Mouse (Mus musculus) midbrain, embryonic 13.5 days (tissue): ENCODE results near the gene Acot4. TPM values are rescaled to one million over a fixed set of nuclear protein-coding genes. Genes with fewer than 3 reads are reported as not detected.
"Not testable (repeated sequence)": the region's sequence is repeated elsewhere in the genome, so short reads cannot be mapped to it uniquely, and the experiment has no call there.

Experiments used
- ATAC-seq: fragments of 200-750 bp; cut with Nextera tagmentation; 2 replicates; pipeline ENCODE4 v1.8.0; 2017; ENCODE audit warnings: mild to moderate bottlenecking, moderate TSS enrichment, moderate library complexity
- H3K27ac ChIP-seq: fragments of 300-500 bp; sonication (generic); 2 replicates; pipeline ENCODE4 v1.5.1; 2015; ENCODE audit warnings: inconsistent platforms, mild to moderate bottlenecking, moderate library complexity
- H3K27me3 ChIP-seq: fragments of 300-500 bp; sonication (generic); 2 replicates; pipeline ENCODE4 v1.6.1; 2015; ENCODE audit warnings: mild to moderate bottlenecking, inconsistent platforms
- H3K36me3 ChIP-seq: fragments of 300-500 bp; sonication (generic); 2 replicates; pipeline ENCODE4 v1.6.1; 2015; ENCODE audit warnings: mild to moderate bottlenecking, inconsistent platforms
- H3K4me1 ChIP-seq: fragments of 300-500 bp; sonication (generic); replicated peaks from 2 replicates; pipeline ENCODE4 v1.6.1; 2015; ENCODE audit warnings: inconsistent platforms
- H3K4me2 ChIP-seq: fragments of 300-500 bp; sonication (generic); replicated peaks from 2 replicates; pipeline ENCODE4 v1.6.1; 2015; ENCODE audit warnings: moderate library complexity, mild to moderate bottlenecking, inconsistent platforms
- H3K4me3 ChIP-seq: fragments of 300-500 bp; sonication (generic); replicated peaks from 2 replicates; pipeline ENCODE4 v1.5.1; 2015; ENCODE audit warnings: mild to moderate bottlenecking, inconsistent platforms
- H3K9ac ChIP-seq: fragments of 300-500 bp; sonication (generic); replicated peaks from 2 replicates; pipeline ENCODE4 v1.6.1; 2015; ENCODE audit warnings: mild to moderate bottlenecking, inconsistent platforms
- H3K9me3 ChIP-seq: fragments of 300-500 bp; sonication (generic); 2 replicates; pipeline ENCODE4 v1.6.1; 2016; ENCODE audit warnings: mild to moderate bottlenecking, inconsistent platforms
- WGBS: fragments of 180-500 bp; shearing (Covaris S2); methylation state at CpG from one replicate; pipeline ENCODE4 v1.1.7; 2015; 5-methylcytosine and 5-hydroxymethylcytosine counted together
- polyA plus RNA-seq: library from polyadenylated mRNA; unstranded; fragments of >200 nt; fragmentation: Nextera tagmentation; extraction: Ambion mirVana; gene quantifications from 2 replicates; pipeline ENCODE4 v1.2.1, GENCODE M21; 2015

The Acot4 gene
- polyA plus RNA-seq, 1 experiment from 2014 or later: 0.05 TPM

DNA sequence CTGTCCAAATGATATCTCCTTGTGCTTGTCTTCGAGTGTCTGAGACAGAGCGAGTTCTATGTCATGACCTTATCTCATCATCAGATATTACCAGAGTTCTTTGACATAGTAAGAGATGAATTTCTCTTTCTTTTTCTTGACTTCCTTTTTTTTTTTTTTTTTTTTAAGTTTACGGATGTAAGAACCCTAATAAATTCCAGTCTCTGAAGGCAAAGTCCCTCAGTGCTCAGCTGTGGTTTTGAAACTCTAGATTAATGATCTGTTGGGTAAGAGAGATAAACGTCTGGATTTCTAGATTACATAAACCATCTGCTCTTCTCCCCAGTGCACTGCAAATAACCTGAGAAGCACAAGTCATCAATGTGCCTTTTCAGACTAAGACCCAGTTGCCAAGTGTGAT lies 4.1 kb upstream of the Acot4 start:
- Histone ChIP-seq H3K4me2 (no peak overlapping the region), H3K4me3 (no peak overlapping the region), H3K4me1 (no peaks in the 10 kb centered on the region; the same call in 1 of the 2 replicates), H3K9me3 (0 out of 2 replicates have a peak, but pooled peaks cover 3% of the 10 kb centered on the region), H3K27me3 (peaks cover 6% of the 10 kb centered on the region; the same call in 1 of the 2 replicates), H3K9ac (no peak overlapping the region), H3K27ac (no peak overlapping the region), H3K36me3 (no peaks in the 10 kb centered on the region)
- 80% methylated on average over 4 of the region's 4 CpGs for WGBS
- no peak for ATAC-seq

DNA sequence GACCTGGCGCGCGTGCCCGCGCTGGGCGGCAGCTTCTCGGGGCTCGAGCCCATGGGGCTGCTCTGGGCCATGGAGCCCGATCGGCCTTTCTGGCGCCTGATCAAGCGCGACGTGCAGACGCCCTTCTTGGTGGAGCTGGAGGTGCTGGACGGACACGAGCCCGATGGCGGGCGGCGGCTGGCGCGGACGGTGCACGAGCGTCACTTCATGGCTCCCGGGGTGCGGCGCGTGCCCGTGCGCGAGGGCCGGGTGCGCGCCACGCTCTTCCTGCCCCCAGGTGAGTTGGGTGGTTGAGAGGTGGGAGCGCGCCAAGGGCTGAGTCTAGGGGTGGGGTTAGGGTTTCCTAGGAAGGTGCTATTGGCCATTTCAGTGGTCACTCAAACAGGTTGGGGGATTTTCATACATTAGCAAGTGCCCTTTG lies 522 bp downstream of the Acot4 start, which contains the start of gene Gm49366:
Gm49366 (plus strand) TSS at position 245 of the 421 bp plus-strand sequence.
- H3K4me3 ChIP-seq: peak within 1 kb of the TSS; percentile 44
- not testable (repeated sequence) for H3K27me3 ChIP-seq, H3K27ac ChIP-seq, H3K4me1 ChIP-seq, H3K36me3 ChIP-seq
- WGBS: 4% methylated on average over 38 of the region's 39 CpGs
- 0 out of 2 replicates have a peak, but pooled peaks have one; percentile 48 for ATAC-seq
- peak within 1 kb of the TSS; percentile 60 for H3K4me2 ChIP-seq
- 0 out of 2 replicates have a peak, but pooled peaks cover 17% of the 10 kb centered on the region for H3K9me3 ChIP-seq
- H3K9ac ChIP-seq: peak within 1 kb of the TSS; percentile 52

DNA sequence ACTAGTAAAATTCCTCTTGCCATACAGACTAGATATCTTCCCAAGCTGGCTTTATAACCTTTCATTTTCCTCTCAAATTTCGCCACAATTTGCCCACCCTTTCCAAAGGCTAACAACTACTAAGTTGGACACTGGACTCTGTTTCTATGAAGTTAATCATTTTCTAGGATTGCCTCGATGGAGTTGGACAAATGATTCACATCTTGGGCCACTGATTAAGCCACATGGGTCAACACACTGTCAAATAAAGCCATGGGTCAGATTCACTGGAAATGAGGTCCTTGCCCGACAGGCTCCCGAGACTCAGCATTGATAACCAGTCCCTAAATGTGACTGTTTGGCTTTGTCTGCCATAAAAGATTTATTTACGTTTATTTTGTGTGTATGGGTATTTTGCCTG lies 4.1 kb downstream of the Acot4 start:
- peaks cover 6% of the 10 kb centered on the region; the same call in 1 of the 2 replicates for H3K27me3 ChIP-seq
- no peak overlapping the region for H3K9ac ChIP-seq
- no peak overlapping the region for H3K4me2 ChIP-seq
- H3K27ac ChIP-seq: no peak overlapping the region
- H3K36me3 ChIP-seq: no peaks in the 10 kb centered on the region
- 0 out of 2 replicates have a peak, but pooled peaks cover 17% of the 10 kb centered on the region for H3K9me3 ChIP-seq
- H3K4me1 ChIP-seq: no peaks in the 10 kb centered on the region; the same call in 1 of the 2 replicates
- H3K4me3 ChIP-seq: no peak overlapping the region
- ATAC-seq: no peak
- WGBS: 91% methylated on average over 5 of the region's 5 CpGs

DNA sequence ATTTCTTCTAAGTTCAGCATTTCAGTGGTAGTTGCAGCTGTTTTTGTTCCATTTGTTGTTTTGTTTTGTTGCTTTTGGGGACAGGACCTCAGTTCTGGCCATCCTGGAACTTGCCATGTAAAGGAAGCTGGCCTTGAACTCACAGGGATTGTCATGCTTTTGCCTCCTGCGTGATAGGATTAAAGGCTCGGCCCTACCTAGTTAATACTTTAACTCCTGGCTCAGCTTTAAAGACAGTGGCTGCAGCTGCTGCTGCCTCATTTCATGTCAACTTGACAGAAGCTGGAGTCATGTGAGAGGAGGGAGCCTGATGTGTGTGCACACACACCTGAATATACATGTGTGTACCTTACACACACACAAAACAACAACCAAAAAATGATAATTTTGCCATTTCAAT lies 5.9 kb downstream of the Acot4 start:
- no peaks in the 10 kb centered on the region for H3K4me1 ChIP-seq
- 67% methylated on average over 2 of the region's 2 CpGs for WGBS
- no peak overlapping the region for H3K27ac ChIP-seq
- H3K36me3 ChIP-seq: no peaks in the 10 kb centered on the region
- no peak for ATAC-seq
- no peak overlapping the region for H3K9ac ChIP-seq
- no peak overlapping the region for H3K4me2 ChIP-seq
- H3K9me3 ChIP-seq: peaks cover 21% of the 10 kb centered on the region; the same call in 1 of the 2 replicates
- H3K4me3 ChIP-seq: no peak overlapping the region
- no peaks in the 10 kb centered on the region for H3K27me3 ChIP-seq

DNA sequence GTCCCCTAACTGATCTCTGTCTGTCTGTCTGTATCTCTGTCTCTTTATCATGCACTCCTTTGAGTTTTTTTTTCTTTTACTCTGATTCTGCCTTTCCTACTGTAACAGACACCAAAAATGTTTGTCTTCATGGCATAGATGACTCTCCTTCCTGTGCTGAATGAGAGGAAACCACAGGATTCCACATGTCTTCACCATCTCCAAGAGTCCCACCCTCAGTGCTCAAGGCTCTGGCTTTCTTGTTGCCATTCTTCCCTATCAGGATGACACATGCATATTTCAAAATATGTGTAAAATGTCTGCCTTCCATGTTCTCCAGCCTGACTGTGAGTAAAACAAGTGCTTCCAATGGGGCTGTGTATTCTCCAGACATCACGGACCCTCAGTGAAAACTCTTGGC lies 8.7 kb downstream of the Acot4 start:
- Histone ChIP-seq H3K27ac (no peak overlapping the region), H3K4me1 (no peaks in the 10 kb centered on the region), H3K9ac (no peak overlapping the region), H3K27me3 (peaks cover 2% of the 10 kb centered on the region), H3K4me2 (no peak overlapping the region), H3K36me3 (no peaks in the 10 kb centered on the region), H3K4me3 (no peak overlapping the region), H3K9me3 (peaks cover 6% of the 10 kb centered on the region; the same call in 1 of the 2 replicates)
- WGBS: 97% methylated on average over 1 of the region's 1 CpGs
- ATAC-seq: no peak

DNA sequence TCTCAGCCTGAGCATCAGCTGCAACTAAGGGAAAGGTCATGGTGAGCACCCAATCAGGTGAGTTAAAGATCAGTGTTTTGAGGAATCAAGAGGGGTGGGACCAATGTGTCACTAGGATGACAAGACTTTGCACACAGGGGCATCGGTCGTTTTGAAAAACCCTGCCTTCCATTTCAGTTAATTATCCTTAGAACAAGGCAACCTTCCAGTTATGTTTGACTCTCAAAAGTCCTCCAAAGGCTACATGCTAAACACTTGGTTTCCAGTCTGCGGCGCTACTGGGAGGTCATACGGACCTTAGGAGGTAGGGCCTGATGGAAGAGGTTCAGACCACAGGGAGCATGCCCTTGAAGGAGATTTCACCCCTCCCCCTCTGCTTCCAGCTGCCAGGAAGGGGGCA lies 12.6 kb downstream of the Acot4 start:
- not testable (repeated sequence) for ATAC-seq, H3K36me3 ChIP-seq, H3K4me1 ChIP-seq, H3K9ac ChIP-seq, H3K9me3 ChIP-seq, H3K4me2 ChIP-seq, H3K4me3 ChIP-seq, H3K27ac ChIP-seq
- WGBS: 85% methylated on average over 5 of the region's 5 CpGs
- peaks cover 26% of the 10 kb centered on the region for H3K27me3 ChIP-seq

DNA sequence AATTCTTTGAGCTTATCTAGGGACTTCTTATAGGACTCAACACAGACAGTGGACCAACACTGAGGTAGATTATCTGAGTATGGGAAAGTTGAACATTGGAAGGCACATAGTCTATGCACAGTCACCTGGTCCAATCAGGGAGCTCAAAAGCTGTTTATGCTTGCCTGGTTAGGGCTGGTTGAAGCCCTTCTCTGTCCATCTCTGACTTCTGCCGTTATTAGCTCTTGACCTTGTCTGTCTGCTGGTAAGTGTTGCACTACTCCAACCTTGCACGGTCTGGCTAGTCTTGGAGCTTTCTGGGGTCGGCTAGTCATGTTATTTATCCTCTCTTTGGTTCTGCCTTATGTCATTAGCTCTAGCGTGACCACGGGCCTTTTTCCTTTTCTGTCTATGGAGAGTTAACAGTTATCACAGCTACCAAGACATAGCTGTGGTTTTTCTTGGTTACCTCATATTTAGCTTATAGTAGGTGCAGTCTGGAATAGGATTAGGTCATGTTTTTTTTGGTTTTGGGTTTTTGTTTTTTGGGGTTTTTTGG lies 13.8 kb downstream of the Acot4 start, which contains the start of gene Acot3:
Acot3 (plus strand) TSS at position 208 of the 538 bp plus-strand sequence.
- peaks cover 26% of the 10 kb centered on the region for H3K27me3 ChIP-seq
- H3K9ac ChIP-seq: 0 out of 2 replicates have a peak within 1 kb of the TSS, but pooled peaks have one; percentile 60
- WGBS: 75% methylated on average over 5 of the region's 5 CpGs
- no peak within 1 kb of the TSS for H3K27ac ChIP-seq
- H3K4me2 ChIP-seq: peak within 1 kb of the TSS; percentile 77
- no peak for ATAC-seq
- H3K36me3 ChIP-seq: no peaks in the 10 kb centered on the region
- peak within 1 kb of the TSS; percentile 47 for H3K4me3 ChIP-seq
- H3K4me1 ChIP-seq: peaks cover 6% of the 10 kb centered on the region
- H3K9me3 ChIP-seq: peaks cover 6% of the 10 kb centered on the region; the same call in 1 of the 2 replicates

DNA sequence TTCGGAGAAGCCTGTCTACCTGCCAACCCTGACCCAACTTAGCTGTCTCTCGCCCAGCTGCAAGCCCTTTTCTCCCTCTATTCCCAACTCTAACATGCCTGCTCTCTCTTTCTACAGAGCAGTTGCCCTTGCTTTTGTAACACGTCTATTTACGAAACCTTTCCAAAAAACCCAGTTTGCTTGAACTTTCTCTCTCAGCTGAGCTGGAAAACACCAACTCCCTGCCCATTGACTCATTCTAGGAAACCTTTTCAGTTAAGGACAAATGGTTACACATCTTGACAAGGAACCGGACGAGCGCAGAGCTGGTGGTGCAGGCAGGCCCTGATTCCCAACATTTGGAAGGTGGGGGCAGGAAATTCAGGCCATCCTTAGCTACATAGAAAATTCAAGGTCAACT lies 14.4 kb downstream of the Acot4 start:
- peaks cover 26% of the 10 kb centered on the region for H3K27me3 ChIP-seq
- peak overlapping the region; percentile 77 for H3K4me2 ChIP-seq
- peaks cover 6% of the 10 kb centered on the region for H3K4me1 ChIP-seq
- WGBS: 90% methylated on average over 7 of the region's 7 CpGs
- no peaks in the 10 kb centered on the region for H3K36me3 ChIP-seq
- no peak for ATAC-seq
- no peak overlapping the region for H3K27ac ChIP-seq
- no peak overlapping the region for H3K9ac ChIP-seq
- peak overlapping the region; percentile 47; the same call in 1 of the 2 replicates for H3K4me3 ChIP-seq
- peaks cover 6% of the 10 kb centered on the region; the same call in 1 of the 2 replicates for H3K9me3 ChIP-seq

DNA sequence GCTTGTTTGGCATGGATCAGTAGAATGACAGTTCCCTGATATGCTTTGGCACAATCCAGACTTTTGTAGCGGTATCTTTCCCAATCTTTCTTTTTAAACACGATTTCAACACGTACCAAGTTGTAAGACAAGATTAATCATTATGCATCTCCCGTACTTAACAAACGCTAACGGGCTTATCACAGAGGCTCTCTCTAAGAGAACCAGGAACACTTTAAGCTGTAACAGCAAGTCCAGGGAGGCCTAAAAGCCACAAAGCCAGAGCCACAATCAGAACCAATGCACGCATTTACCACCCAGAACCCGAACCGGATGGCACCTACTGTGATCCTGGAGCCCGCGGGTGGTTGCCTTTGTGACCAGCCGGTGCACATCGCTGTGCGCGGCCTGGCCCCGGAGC lies 15.0 kb downstream of the Acot4 start:
- no peak for ATAC-seq
- H3K4me2 ChIP-seq: peak overlapping the region; percentile 77
- H3K4me1 ChIP-seq: peaks cover 6% of the 10 kb centered on the region
- peaks cover 26% of the 10 kb centered on the region for H3K27me3 ChIP-seq
- H3K36me3 ChIP-seq: no peaks in the 10 kb centered on the region
- no peak overlapping the region for H3K27ac ChIP-seq
- 9% methylated on average over 16 of the region's 16 CpGs for WGBS
- H3K4me3 ChIP-seq: peak overlapping the region; percentile 47
- H3K9ac ChIP-seq: peak overlapping the region; percentile 60
- peaks cover 4% of the 10 kb centered on the region; the same call in 1 of the 2 replicates for H3K9me3 ChIP-seq

DNA sequence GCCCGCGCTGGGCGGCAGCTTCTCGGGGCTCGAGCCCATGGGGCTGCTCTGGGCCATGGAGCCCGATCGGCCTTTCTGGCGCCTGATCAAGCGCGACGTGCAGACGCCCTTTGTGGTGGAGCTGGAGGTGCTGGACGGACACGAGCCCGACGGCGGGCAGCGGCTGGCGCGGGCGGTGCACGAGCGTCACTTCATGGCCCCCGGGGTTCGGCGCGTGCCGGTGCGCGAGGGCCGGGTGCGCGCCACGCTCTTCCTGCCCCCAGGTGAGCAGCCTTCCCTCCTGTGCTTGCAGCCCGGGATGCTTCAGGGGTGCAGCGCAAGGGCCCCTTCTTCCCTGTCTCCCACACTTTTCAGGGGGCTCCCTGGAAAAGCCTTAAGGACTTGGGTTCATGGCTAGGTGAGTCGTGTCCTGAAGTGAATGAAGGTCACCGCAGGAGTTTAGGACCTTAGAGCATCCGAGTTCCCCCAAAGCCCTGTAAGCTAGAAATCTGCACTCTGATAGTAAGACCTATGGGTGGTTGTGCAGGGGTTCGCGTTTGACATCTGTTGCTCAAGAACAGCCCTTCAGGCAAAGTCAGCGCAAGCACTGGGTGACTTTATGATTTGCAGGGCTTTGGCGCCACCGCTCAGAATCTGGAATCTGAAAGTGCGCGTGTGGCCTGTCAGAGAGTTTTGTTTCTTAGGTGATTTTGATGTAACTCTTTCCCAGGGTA lies 15.7 kb downstream of the Acot4 start:
- Histone ChIP-seq H3K9ac (peak overlapping the region; percentile 60), H3K4me1 (peaks cover 6% of the 10 kb centered on the region), H3K4me3 (peak overlapping the region; percentile 47), H3K9me3 (no peaks in the 10 kb centered on the region), H3K27me3 (peaks cover 26% of the 10 kb centered on the region), H3K4me2 (peak overlapping the region; percentile 77), H3K27ac (no peak overlapping the region), H3K36me3 (no peaks in the 10 kb centered on the region)
- 0 out of 2 replicates have a peak, but pooled peaks have one; percentile 17 for ATAC-seq
- 4% methylated on average over 41 of the region's 46 CpGs for WGBS

DNA sequence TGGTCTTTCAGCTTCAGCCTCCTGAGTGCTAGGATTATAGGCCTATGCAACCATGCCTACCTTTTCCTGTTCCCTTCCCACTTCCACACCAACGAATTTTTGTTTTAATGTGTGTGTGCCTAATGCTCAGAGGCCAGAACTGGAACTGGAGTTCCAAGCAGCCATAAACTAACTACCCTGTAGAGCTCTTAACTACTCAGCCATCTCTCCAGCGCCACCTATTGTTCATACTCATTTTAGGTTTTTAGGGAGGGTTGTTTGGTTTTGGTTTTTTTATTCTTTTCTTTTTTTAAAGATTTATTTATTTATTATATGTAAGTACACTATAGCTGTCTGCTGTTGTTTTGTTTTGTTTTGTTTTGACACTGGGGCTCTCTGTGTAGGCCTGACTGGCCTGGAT lies 22.8 kb downstream of the Acot4 start:
- no peaks in the 10 kb centered on the region for H3K4me1 ChIP-seq
- H3K4me3 ChIP-seq: no peak overlapping the region
- H3K9ac ChIP-seq: no peak overlapping the region
- no peak overlapping the region for H3K27ac ChIP-seq
- no peak overlapping the region for H3K4me2 ChIP-seq
- H3K36me3 ChIP-seq: no peaks in the 10 kb centered on the region
- ATAC-seq: no peak
- no peaks in the 10 kb centered on the region for H3K27me3 ChIP-seq
- WGBS: 32% methylated on average over 2 of the region's 2 CpGs
- no peaks in the 10 kb centered on the region for H3K9me3 ChIP-seq

DNA sequence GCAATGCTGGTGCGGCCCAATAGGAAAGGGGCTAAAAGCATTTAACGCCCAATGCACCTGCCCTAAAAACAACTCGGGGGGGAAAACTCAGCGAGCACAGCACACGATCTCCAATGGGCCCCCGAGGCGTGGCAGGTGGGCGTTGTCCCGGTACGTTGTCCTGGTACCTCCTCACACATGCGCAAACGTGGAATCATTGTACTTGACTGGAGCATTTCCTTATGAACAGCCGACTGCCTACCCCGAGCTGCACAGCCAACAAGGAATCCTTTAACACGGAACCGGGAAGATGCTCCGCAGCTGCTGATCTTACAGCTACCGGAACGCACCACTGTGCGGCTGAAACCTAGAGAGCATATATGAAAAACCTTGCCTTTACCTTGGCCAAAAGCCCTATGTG lies 24.2 kb downstream of the Acot4 start:
- Histone ChIP-seq H3K9me3 (no peaks in the 10 kb centered on the region), H3K4me2 (no peak overlapping the region), H3K27ac (no peak overlapping the region), H3K4me1 (no peaks in the 10 kb centered on the region), H3K4me3 (no peak overlapping the region), H3K9ac (no peak overlapping the region), H3K36me3 (no peaks in the 10 kb centered on the region), H3K27me3 (no peaks in the 10 kb centered on the region)
- ATAC-seq: no peak
- WGBS: 91% methylated on average over 20 of the region's 20 CpGs
